Mouse (Mus musculus): ENCODE data around the gene Dusp18.
A peak's percentile ranks its signal among the peaks of the same experiment; 100 is the strongest.

Gene Dusp18

DNA sequence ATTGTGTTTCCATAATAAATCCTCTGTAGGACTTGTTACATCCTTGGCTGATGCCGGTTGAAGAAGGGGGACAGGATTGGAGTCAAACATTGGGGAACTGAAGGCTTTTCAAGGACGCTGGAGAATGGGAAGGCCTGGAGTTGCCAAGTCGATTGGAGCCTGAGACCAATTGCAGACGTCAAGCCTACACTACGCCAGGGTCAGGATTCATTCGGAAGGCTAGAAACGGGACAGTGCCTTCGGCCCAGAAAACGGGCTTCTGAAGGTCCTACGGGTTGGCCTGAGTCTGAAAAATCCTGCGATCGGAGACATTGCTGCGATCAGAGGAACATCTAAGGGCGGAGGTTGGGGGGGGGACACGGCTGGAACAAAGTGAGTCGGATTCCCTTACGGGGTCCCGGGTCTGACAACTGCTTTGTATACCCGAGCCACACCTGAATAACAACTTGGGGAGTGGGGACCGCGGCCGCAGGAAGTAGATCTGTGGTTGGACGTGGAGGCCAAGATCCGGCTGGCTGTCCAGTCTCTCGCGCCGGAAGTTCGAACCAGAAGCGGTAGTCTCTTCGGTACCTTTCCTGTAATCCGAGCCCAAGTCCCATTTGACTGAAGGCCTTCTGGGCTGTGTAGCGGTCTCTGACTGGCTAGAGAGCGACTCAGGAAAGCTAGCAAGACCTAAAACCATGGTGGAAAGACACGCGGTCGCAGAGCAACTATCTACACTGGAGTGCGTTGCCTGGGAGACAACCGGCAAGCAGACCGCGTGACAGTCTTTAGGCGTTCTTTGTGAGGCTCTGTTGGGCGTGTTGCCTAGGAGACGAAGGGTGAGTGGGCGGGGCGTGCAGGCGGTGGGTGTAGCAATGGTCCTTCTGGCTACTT is at the start of gene Dusp18, which contains the start of gene 4921536K21Rik:
Gene Dusp18 (plus strand): TSS at position 835 of the 876 bp plus-strand sequence.
Gene 4921536K21Rik (minus strand): TSS at position 693 of the 876 bp plus-strand sequence.
- peak; percentile 58 for DNase-seq

DNA sequence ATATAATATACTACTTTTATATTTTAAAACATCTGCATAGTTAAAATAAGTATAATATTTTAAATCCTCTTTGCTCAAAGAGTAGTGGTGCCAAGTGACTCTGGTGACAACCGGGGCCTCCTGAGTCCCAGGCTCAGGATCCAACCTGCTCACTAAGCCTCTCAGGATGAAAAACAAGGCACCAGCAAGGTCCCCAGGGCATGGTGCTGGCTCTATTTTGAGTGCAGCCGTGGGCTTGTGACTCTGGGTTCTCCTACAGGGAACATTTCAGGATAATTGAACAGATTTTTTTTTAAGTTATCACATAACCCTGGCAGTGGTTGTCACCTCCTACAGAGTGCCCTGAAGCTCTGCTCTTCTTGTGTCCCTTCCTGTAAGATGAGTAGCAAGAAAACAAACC is 48.7 kb upstream of the Dusp18 start:
- DNase-seq: peak; percentile 33

DNA sequence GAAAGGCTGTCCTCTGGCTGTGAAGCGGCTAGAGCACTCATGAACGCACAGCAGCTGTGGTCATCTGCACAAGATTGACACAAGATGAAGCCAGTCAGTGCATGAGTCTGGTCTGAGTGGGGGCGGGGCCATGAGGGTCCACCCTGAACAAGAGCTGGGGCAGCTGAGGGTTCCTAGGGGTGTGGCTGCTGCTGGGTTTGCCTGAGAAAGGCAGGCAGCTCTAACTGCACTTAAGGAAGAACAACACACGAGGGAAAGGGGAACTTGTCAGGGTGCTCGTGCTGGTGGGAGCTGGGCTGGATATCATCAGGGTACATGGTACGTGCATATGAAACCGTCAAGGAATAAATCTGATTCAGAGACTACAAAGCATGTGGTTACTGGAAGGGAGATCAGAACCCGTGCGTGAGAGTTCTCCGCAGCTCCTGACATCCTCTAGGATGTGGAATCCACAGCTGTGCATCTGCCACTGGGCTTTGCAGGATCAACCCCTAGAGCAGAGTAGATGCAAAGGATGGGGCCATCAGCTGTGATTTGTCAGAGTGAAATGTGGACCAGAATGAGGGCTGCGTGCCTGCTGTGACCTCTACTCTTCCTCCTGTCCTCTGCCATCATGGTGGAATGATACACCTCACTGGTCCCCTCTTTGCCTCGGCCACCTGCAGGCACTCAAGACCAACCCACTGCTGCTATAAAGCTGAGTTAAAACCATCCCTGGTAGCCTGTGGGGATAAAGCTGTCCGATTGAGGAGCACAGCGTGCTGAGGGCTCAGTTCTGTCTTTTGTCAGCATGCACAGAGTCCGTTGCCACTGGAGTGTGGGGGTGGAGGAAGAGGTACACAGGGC is 45.3 kb upstream of the Dusp18 start:
- peak; percentile 55 for DNase-seq

DNA sequence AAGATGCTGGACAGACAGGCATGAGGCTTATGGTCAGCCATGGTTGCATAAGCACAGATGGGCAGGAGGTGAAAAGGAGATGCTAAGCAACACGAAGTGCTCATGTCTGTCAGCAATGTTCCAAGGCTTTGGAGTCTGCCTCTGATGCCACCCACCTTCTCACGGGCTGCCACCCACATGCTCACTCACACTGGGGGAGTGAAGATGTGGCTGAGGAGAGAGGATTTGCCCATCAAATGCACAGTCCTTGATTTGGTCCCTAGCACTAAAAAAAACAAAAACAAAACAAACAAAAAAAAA is 44.8 kb upstream of the Dusp18 start:
- peak; percentile 61 for DNase-seq

DNA sequence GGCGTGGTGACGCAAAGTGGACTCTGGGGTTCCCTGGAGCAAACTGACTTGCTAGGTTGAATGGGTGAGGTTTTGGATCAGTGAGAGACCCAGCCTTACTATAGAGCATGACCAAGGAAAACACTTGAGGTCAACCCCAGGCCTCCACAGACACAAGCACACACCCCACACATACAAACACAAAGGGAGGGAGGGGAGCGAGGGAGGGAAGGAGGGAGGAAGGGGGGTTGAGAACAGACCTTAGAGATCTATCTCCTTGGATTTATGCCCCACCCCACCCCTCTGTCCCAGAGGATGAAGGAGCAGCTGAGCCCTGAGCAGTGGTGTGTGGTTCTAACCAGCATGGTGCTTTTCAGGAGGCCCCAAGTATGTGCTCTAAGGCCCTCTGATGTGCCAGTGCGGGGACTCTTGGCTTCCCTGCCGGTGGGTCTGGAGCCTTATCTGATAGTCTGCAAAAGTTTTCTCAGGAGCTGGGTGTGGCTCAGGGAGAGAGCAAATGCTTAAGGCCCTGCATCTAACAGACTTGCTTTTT is 44.2 kb upstream of the Dusp18 start:
- DNase-seq: no peak

DNA sequence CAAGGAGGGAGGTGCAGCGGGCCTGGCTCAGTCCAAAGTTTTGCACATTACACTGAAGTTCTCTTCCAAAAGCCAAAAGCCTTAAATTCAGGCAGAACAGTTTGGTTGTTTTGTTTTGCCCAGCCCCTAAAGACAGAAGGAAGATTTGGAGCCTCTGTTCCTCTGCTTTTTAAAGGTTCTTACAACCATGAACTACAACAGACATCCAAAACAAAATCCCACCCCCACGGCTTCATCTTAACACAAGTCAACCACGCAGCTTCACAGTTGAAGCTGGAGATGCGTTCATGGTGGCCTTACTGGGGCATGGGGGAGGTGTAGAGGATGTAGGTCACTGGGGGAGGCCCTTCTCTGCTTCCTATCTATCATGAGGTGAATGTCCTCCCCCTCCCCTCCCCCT is 43.2 kb upstream of the Dusp18 start:
- no peak for DNase-seq

DNA sequence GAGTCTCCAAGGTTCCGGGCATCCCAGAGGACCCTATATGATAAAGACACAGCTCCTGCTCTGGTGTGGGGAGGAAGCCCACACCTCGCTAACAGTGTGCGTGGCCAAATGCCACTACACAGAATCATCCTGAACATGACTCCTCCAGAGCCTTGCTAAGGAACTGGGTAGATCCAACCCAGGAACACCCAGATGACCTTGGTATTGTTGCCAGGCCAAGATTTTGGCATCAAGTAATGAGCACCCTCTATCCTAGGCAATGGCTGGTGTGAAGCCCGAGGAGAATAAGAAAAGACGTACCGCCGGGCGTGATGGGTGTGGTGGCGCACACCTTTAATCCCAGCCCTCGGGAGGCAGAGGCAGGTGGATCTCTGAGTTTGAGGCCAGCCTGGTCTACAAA is 42.0 kb upstream of the Dusp18 start:
- peak; percentile 66 for DNase-seq

DNA sequence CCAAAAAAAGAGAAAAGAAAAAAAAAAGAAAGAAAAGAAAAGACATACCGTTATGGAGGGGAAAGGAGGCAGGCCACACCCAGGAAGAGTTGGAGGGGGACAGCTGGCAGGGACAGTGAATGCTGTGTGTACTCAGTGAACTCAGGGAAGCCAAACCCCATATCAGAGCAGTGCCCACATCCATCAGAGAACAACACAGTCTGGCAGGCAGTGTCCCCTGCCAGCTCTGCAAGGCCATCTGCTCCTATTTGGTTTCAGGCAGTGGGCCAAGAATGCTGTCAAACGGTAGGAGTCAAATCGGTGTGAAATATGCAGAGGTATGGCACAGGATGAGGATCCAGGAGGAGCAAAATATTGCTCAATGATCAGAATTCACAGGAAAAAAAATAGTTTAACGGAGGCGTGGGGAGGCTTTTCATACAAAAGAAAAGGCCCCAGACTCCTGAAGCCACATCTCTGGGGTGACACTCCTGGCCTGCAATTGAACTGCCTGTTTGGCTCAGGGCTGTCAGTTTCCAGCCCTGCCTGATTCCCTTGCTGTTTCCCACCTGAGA is 41.5 kb upstream of the Dusp18 start:
- DNase-seq: peak; percentile 97

DNA sequence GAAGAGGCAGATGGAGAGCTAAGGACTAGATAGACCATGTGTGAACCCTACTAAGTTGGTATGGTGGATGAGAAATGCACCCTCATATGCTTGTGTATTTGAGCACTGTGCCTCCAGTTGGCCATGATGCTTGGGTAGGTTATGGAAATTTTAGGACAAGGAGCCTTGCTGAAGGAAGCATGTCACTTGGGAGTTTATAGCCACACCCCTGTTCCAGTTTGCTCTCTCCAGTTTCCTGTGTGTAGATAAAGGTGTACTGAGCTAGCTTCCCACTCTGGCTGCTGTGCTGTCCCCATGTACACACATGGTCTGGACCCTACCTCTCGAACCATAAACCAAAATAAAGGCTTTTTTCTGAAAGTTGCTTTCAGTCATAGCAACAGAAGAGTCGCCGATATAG is 40.9 kb upstream of the Dusp18 start:
- no peak for DNase-seq

DNA sequence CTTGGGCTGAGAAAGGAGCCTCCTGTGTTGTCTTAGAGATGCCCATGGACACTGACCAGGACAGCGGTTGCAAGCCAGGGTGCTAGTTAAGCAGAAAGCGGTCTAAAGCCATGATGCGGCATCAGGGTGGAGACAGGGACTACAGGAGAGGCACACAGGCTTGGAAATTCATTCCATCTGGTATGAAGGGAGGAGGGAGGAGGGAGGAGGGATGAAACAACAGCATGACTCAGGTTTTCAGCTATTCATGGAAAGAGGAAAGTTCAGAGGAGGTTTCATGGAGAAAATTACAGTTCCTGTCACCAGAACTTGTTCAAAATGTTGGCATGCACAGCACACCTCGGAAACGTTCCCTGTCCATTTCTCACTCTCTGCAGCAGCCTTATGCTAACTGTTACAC is 39.2 kb upstream of the Dusp18 start:
- DNase-seq: peak; percentile 44

DNA sequence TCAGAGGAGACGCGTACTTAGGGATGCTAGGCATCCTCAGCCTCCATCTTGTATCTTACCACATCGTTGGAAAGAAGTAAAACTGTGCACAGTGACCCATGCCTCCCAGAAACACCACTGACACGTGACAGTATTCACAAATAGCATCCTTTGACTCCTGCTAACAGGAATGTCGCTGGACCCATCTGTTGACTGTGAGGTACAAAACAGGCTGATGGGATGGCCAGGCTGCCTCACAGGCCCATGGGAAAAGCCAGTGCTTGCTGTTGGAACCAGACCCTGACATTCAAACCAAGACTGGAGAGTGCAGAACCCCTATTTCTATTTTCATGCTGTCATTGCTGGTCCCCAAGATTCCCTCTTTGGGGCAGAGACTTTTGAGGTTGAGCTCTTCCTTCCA is 37.1 kb upstream of the Dusp18 start:
- peak; percentile 31 for DNase-seq

DNA sequence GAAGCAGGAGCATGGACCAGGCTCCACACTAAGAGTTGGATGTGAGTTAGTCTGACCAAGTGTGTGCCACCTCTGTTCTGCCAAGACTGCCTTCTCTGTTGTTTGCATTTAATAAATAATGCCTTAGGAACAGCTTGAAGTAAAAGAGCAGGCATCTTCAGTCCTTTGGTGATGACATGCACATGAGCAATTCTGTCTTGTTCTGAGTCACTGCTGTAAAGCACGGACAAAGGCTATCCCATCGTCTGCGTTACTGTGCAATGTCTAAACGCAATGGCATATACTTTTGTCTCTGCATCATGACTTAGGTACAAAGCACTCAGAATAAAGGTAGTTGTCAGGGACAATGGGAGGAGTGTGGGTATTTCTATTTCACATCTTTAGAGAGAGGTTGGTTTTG is 35.3 kb upstream of the Dusp18 start:
- no peak for DNase-seq

DNA sequence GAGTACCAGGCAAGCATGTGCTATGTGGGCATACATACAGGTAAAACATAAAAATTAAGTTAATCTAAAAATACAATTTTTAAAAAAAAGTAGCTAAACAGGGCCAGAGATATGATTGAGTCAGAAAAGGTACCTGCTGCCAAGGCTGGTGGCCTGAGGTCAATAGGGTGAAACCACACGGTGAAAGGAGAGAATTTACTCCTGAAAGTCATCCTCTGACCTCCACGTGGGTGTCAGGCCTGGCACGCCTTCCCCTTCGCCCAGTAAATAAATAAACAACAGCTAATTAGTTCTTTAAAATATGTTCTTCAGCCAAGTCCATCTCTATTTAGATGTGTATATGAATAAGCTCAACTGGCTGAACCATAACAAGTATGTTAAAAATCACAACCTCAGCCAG is 34.7 kb upstream of the Dusp18 start:
- peak; percentile 43 for DNase-seq

DNA sequence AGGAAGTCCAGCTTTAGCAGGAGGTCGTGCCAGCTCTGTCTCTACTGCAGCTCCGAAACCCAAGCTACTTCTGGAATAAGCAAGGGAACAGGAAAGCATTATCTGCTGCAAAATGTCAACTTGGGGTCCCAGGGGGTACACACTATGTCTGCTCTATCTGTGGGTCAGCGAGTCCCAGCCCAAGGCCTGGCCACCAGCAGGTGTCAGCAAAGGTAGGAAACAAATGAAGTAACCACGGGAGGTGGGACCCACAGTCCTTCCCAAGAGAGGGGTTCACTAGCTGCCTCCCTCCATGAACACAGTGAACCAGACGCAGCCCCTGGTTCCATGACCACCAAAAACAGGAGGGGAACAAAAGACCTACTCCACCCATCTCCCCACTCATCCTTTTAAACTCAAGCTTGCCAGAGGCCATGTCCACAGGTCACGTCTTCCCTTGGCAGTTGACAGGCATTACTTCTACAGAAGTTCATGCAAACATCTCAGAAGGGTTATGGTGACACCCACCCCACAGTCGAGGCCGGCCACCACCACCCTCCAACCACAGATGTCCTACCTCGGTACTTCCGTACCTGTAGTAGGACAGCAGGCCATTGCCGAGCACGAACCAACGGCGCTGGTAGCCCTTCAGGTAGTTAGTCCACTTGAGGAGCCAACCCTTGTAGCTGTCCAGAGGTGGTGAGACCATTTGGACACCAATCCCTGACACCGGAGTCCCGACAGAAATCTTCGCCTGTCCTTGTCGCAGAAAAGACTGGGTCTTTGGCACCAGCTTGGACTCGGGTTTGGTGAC is 32.2 kb upstream of the Dusp18 start:
- peak; percentile 69 for DNase-seq

DNA sequence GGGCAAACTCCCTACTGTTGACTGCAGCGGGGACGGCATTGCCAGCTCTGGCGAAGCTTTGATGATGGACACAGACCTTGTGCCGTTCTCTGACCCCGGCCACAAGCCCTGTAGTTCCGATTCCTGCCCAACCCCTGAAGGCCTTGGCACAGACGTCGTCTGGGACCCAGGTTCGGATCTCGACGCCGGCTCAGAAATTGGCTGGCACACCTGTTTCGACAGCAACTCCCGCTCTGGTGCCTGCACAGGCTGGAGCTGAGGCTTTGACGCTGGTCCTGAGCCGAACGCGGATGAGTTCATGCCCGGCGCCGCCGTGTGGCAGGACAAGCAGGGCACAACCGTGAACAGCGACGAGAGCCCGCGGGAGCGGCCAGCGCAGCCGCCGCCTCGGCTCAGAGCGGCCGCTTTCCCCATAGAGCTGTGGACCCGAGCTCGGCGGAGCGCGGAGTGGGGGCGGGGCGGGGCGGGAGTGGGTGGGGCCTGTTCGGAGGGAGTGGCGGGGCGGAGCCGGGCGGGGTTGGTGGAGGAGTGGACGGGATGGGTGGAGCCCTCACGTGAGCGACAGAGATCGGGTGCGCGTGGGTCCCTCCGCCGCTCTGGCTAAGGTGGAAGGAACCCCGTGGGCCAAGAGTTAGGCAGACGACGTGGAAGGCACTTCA is 31.5 kb upstream of the Dusp18 start, which contains the start of gene Osbp2:
Gene Osbp2 (minus strand): TSS at position 450 of the 659 bp plus-strand sequence.
- DNase-seq: peak; percentile 92

DNA sequence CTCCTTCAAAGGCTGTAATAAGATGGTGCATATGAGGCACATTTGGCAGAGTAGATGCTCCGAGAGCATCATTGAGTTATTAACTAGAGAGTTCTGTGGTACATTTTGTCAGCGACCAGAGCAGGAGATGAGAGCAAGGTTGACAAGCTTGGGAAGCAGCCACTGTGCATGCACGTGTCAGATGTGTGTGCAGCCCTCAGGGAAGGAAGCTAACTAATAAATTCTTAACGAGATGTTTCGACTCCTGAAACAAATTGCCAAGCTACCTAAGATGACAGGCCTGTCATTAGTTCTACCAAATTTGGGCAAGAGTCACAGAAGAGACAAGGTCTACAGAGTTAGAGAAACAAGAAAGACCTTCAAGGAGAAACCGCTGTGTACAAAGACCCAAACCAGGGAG is 30.7 kb upstream of the Dusp18 start:
- DNase-seq: no peak

DNA sequence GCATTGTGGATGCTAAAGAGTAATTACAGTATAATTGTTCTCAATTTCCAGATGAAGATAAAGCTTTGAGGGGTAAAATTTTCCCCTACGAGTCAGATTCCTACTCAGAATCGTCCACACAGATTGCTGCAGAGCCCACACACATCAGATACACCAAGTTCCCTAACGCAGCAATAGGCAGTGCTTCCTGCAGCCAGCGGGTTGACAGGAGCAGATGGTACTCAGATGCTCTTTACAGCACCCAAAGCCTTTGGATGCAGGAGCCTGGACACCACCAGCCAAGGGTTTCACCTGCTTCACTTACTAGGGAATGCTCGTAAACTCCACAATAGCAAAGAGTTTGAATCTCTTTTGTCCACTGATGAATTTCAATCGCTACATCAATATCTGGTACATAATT is 18.6 kb upstream of the Dusp18 start:
- DNase-seq: peak; percentile 58

DNA sequence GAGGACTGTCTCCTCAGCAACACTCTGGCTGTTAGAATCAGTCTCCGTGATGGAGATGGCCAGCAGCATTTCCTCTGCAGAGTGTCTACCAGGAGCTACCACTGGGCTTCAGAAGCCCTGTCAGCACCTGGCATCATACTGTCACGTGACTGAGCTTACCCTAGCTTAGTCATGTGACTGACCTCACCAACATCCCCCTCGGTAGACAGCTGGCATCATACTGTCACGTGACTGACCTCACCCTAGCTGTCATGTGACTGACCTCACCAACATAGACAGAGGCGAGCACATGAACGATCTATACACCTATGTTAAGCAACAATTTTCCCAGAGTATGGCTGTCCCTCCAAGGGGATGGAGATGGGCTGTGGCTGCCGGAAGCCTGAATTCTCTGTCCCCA is 16.4 kb upstream of the Dusp18 start:
- DNase-seq: no peak

DNA sequence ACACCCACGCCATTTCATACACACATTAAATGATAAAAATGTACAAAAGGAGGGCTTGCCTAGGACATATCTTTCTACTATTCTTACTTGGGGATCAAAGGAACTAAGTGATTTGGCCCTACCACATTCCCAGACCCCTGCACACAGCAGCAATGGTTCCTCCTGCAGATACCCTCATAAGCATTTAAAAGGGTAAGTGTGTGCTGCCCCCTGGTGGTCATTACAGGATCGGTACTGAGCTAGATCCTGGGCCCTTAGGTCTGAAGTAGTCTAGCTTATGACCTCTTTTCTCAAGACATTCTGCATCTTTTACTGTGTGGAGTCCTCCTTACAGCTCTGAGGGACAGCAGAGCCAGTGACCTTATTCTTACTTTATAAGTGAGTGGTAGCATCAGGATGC is 15.2 kb upstream of the Dusp18 start:
- DNase-seq: peak; percentile 69

DNA sequence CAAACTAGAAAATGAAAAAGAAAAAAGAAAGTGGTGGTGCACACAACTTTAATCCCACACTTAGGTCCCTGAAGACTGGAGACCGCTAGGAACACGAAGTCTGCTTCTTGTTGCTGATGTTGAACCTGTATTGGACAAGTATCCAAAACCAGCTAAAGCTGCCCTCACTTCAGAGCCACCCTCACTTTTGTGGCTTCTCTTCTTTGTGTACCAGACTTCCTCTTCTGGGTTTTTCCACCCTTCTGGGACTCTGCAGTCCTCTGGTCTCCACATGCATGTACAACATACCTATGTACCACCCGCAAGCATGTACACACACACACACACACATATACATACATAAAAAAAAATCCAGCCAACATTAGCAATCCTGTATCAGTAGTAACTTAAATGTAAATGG is 11.3 kb upstream of the Dusp18 start:
- DNase-seq: no peak

DNA sequence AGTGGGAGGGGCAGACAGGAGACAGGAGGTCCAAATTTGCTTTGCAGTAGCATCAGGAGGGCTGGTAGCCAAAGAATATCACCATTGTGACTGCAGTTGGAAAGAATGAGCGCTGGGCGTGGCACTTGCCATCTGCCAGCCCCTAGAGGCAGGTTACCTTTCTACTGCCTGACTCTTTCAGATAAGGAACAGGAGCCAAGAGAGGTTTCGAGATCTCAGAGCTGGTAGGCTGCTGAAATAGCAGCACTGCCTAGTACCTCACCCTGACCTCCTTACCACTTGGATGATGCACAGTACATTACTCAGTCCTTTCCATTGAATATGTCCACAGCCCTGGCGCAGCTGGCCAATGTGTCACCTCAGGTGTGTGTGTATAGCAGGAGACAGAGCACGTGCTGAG is 7.7 kb upstream of the Dusp18 start:
- DNase-seq: no peak

DNA sequence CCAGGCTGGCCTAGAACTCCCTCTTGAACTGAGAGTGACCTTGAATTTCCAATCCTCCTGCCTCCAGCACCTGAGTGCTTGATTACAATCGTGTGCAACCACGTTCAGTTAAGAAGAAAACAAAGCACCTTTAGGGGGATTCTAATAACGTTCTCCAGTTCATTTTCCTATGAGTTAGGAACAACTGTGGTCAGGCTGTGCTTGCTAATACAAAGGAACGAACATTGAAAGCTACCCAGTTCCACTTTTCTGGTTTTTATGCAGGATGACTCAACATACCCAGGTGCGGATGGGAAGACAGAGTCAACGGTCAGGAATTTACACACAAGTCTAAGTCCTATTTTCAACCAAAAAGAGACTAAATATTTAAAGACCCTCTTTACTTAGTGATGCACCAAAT is 1.1 kb upstream of the Dusp18 start:
- DNase-seq: no peak
